Mouse (Mus musculus) 3T3-L1 (cell line): ENCODE measurements around the gene Socs1.

Experiments
- DNase-seq: peaks from one replicate; pipeline ENCODE4 v3.0.0-alpha.2; 2015; ENCODE audit warnings: low read depth, low spot score

The Socs1 gene

DNA sequence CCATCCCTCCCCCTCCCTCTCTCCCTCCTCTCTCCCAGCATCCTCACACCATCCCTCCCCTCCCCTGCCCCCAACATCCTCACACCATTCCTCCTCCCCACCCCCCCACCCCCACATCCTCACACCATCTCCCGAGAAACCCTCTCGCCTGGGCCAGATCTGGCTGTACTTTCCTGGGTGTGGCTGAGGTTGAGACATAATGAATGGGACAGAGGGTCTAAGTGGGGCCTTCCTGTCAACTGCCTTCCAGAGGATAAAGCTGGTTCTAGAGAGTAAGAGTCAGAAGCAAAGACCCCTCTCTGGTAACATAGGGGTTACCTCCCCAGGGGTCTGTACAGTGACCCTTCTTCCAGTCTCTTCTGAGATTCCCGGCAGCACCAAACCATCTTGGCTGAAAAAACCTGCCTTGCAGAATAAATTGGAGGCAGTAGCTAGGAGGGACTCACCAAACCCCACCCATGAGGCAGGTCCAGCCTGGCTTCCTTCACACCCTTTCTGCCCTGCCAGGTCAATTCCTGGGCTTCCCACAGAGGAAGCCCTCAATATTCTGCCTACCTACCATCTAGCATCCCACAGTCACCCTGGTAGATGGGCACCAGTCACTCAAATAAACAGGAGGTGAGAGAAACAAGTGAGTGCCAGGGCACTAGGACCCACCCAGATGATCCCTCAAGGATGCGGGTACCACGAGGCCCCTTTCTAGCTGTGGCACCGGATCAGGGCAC lies 21.6 kb downstream of the Socs1 start:
- DNase-seq: no peak

GRCm38 (mm10) chr16:10762569-10763180 lies 22.7 kb downstream of the Socs1 start:
- no peak for DNase-seq

- DNase-seq: peak; percentile 34
Measured at GRCm38 (mm10) chr16:10761182-10761581, 24.2 kb downstream of the Socs1 start.

DNA sequence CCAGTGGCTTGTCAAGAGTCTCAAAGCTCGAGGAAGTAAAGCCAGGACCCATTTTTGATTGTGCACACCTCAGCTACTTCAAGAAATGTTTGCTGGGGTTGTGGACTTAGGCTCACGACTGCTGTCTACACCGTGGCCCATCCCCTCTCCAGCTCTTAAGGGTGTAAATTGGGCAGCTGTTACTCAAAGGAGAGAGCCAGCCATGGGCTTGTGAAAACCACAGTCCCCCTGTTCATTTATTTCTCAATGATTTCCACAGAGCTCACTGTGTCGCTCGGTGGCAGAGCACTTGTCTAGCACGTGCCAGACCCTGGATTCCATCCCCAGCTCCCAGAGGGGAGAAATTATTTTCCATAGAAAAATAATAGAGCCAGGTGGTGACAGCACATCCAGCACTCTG lies 29.2 kb downstream of the Socs1 start:
- DNase-seq: no peak

DNA sequence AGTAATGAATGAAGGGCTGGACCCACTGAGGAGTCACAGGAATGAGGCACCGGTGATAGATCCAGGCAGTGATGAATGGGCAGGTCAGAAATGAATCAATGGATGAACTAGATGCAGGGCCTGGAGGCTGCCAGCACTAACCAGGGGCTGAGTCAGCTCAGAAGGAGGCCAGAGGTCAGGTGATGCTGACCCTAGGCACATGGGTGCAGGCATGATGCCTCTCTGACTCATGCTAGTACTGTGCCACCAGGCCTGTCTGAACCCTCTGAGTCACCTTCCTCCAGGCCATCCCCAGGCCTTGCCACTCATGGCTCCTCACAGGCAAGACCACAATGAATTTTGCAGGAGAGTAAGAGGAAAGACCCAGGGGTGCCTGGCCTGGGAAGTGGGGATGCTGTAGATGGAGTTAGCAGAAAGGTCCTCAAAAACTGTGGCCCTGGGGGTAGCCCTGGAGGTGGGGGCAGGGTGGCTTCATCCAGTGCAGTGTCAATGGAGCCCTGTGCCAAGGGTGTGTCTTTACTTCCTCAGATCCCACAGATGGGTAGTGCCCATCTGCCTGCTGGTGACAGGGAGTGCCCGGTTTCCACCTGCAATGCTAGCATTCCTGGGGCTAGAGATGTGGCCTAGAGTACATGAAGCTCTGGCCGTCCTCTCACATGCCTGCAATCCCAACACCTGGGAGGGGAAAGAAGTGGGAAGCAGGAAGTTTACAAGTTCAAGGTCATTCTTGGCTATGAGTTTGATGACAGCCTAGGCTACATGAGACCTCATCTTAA lies 30.6 kb downstream of the Socs1 start:
- peak; percentile 97 for DNase-seq

DNA sequence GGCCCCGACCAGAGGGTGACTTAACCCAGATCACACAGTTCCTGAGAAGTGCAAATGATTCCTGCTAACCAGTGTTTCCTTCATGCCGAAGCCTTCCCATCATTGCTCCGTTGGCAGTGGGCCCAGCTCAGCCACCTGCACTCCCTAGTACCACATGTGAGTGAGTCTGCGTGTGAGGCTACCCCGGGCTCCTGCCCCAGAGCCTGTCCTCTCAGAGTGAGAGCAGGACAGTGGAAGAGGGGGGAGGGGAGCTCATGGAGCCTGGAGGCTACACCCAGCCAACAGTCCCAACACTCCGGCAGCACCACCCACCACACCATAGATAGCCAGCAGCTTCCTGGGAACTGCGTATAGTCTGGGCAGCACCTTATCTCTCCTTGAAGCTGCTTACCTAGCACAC lies 35.5 kb downstream of the Socs1 start:
- DNase-seq: no peak

DNA sequence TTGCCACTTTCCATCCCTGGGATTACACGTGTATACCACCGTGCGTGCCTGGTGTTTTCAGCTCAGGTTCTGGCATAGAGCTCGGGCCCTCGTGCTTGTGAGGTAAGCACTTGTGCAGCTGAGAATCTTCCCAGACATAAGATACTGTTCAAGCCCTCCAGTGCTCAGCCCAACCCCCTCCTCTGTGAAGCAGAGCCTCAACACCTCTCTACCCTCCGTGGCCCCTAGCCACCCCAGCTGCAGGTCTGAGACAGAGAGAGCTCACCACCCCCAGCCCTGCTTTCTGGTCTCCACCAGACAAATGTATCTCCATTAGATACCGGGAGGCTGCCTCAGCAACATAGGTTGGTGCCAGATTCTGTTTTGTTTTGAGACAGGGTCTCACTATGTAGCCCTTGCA lies 36.1 kb downstream of the Socs1 start:
- no peak for DNase-seq

DNA sequence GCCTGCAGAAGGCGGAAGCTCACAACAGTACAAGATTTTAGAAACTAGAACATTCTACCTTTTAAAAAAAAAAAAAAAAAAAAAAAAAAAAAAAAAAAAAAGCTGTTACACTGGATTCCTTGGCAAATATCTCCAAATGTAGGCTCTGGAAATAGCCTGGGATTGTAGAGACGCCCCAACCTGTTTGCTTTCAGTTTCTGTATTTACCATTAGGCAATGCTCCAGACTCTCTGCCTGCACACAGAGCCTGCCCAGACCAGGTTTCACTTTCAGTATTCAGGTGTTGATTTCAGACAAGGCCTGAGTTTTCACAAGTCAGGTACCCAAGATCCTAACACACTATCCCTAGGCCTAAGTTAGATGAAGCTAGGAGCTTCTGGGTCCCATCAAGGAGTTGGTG lies 44.3 kb downstream of the Socs1 start:
- peak; percentile 63 for DNase-seq

DNA sequence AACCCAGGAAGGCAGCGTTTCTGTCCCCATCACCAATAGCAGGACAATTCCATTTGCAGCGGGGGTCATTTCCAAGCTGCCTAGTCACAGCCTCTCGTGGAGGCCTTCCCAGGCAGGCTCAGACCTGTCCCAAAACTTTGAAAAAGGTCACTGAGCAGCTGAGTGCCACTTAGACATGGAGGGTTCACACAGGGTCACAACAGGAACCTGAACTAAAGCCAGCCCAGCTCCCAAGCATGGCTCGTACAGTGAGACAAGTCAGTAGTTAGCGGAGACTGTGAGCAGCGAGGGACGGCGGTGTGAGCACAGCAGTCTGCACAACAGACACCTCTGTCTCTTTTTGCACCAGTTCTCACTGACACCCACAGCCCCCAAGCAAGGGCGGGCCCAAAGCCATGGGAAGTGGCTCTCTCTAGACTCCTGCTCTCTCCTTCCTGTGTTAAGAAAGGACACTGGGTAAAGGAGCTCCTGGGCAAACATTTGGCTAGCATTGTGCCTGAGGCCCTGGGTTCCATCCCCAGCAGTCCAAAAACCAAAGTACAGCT lies 45.4 kb downstream of the Socs1 start:
- DNase-seq: no peak

DNA sequence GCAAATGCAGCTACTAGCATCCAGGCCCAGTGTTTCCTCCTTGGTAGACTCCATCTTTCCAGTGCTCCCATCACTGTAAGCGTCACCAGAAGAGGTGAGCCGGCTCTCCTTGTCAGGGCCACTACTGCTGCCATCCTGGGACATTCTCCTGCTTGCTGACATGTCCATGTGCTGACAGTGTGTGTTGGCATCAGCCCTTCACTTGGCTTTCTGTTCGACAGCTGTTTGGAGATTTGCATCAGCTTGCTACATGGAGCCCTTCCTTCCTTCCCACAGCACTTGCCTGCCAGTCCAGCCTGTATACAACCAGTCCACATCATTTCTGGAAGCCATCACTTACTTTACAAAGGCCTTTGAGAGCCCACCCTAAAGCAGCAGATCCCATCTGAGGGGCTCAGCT lies 46.5 kb downstream of the Socs1 start:
- no peak for DNase-seq

- no peak for DNase-seq
Measured at GRCm38 (mm10) chr16:10737571-10737970, 47.8 kb downstream of the Socs1 start.

DNA sequence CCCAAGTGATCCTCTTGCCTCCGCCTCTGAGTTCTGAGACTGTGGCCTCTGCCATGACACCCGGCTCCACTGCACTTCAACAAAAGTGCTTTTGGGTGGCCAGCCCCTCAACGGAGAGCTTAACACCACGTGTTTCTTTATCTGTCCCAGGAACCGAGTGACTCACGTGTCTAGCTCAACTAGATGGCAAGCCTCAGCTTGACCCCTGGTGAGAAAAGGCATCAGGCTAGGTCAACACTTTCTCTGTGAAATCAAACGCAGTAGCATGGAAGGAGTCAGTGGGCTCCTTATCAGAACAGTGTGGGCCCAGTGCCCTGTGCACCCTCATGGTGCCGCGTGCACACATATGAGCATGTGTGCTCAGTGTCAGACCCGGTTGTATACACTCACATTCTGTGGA lies 49.0 kb downstream of the Socs1 start:
- no peak for DNase-seq

GRCm38 (mm10) chr16:10735781-10736180 lies 49.6 kb downstream of the Socs1 start:
- DNase-seq: no peak

- no peak for DNase-seq
Measured at GRCm38 (mm10) chr16:10732421-10732820, 52.9 kb downstream of the Socs1 start.
